Mouse (Mus musculus) C2C12 (cell line): ENCODE data around the gene Mef2d.

Experiments
- CTCF ChIP-seq: IDR thresholded peaks from one replicate; pipeline ENCODE4 v1.5.1; 2011; ENCODE audit not compliant: control insufficient read depth, insufficient read depth, insufficient read length
- MYOD1 ChIP-seq: IDR thresholded peaks from one replicate; pipeline ENCODE4 v1.6.1; 2011; ENCODE audit warnings: low read depth; ENCODE audit not compliant: control insufficient read depth, insufficient read length
- MYOG ChIP-seq: IDR thresholded peaks from one replicate; pipeline ENCODE4 v1.6.1; 2011; ENCODE audit not compliant: control insufficient read depth, insufficient read length; ENCODE audit errors: extremely low read depth
- USF1 ChIP-seq: IDR thresholded peaks from one replicate; pipeline ENCODE4 v1.6.1; 2011; ENCODE audit warnings: low read depth, mild to moderate bottlenecking, control low read depth, moderate library complexity

- TF ChIP-seq CTCF (no peak), MYOG (no peak), USF1 (no peak), MYOD1 (no peak)
These were observed 6.2 kb downstream of the Mef2d start for GRCm38 (mm10) chr3:88148354-88148753.
